10 mouse cellular contexts compared by ENCODE assay signal in the genomic region with DNA sequence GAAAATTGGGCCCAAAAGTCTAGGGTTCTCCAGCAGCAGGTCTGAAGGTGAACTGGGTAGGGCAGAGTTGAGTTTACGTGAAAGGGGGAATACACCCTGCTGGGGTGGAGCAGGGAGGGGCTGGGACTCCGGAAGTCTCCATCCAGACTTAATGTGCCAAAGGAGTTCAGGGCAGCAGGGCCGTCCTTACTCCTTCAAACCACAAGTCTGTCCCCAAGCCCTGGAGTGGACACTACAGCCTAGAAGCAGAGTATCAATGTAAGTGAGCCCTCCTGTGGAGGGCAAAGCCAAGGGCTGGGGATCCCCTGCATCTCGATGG. TPM values are rescaled to one million over a fixed set of nuclear protein-coding genes. Genes with fewer than 3 reads are reported as not detected.
DNase-seq lines count a peak whose midpoint lies in the region; ATAC-seq and TF ChIP-seq lines count a peak whose summit lies in the region.
"Had no signal": no experiment of that assay in that cellular context is flagged by ENCODE, and none has a peak within 500 bp of the region (broad histone marks: within the 10 kb centered on the region; RNA-seq: fewer than 3 reads in every experiment).

No protein-coding gene starts in this region.

- no peak overlapping the region for H3K9ac ChIP-seq in heart, adult 2 months (ENCODE audit: low read depth, low read length)
- H3K9ac ChIP-seq in intestine, embryonic 16.5 days (ENCODE audit: low read depth, low read length): peak overlapping the region; percentile 74
- H3K9ac ChIP-seq in midbrain, embryonic 11.5 days (ENCODE audit: low read length): 0 out of 2 replicates have a peak overlapping the region, but pooled peaks have one; percentile 9

- no peak for TF ChIP-seq EP300 in heart, adult 2 months (IDR thresholded peaks at IDR 0.05; ENCODE audit: insufficient read depth, low read depth, low read length)

- peak overlapping the region; percentile 91 for H3K27ac ChIP-seq in heart, adult 2 months
- H3K27ac ChIP-seq in embryonic facial prominence, embryonic 10.5 days (replicated peaks): no peak overlapping the region; the same call in 1 of the 2 replicates
- peak overlapping the region; percentile 91 for H3K27ac ChIP-seq in intestine, embryonic 16.5 days (ENCODE audit: low read length)
- H3K27ac ChIP-seq in midbrain, embryonic 11.5 days (ENCODE audit: low read depth, low read length): no peak overlapping the region

- peak overlapping the region; percentile 9; the same call in 1 of the 2 replicates for H3K4me3 ChIP-seq in heart, adult 2 months
- H3K4me3 ChIP-seq in embryonic facial prominence, embryonic 10.5 days: peak overlapping the region; percentile 96
- H3K4me3 ChIP-seq in intestine, embryonic 16.5 days (ENCODE audit: low read length): peak overlapping the region; percentile 48
- peak overlapping the region; percentile 9; the same call in 1 of the 2 replicates for H3K4me3 ChIP-seq in midbrain, embryonic 11.5 days (ENCODE audit: low read depth, low read length)

- H3K36me3 ChIP-seq in heart, adult 2 months (ENCODE audit: control insufficient read depth, insufficient read depth, low read length): no peaks in the 10 kb centered on the region
- H3K36me3 ChIP-seq in embryonic facial prominence, embryonic 10.5 days (replicated peaks): no peaks in the 10 kb centered on the region
- no peaks in the 10 kb centered on the region for H3K36me3 ChIP-seq in intestine, embryonic 16.5 days (ENCODE audit: control insufficient read depth, insufficient read depth, low read length)
- H3K36me3 ChIP-seq in midbrain, embryonic 11.5 days (ENCODE audit: control insufficient read depth, insufficient read depth, low read length): no peaks in the 10 kb centered on the region

- H3K79me2 ChIP-seq in heart, adult 2 months (replicated peaks; ENCODE audit: control insufficient read depth, insufficient read depth, low read length): peaks cover 6% of the 10 kb centered on the region

- no peak for DNase-seq in heart, adult 2 months
- DNase-seq in heart, postnatal 14 days: no peak
- DNase-seq in embryonic facial prominence, embryonic 10.5 days (ENCODE audit: low spot score): no peak
- no peak for DNase-seq in midbrain, embryonic 11.5 days (ENCODE audit: low spot score, missing footprints)
- DNase-seq in spleen, postnatal 10 days (ENCODE audit: low spot score in 2 of 2): no peak
- no peak for DNase-seq in ovary, postnatal 10 days (ENCODE audit: low spot score)

- H3K4me1 ChIP-seq in heart, adult 2 months (ENCODE audit: control insufficient read depth, insufficient read depth, low read length): peaks cover 18% of the 10 kb centered on the region
- peaks cover 49% of the 10 kb centered on the region for H3K4me1 ChIP-seq in embryonic facial prominence, embryonic 10.5 days
- peaks cover 43% of the 10 kb centered on the region for H3K4me1 ChIP-seq in intestine, embryonic 16.5 days (ENCODE audit: control insufficient read depth, insufficient read depth, low read length)
- peaks cover 39% of the 10 kb centered on the region for H3K4me1 ChIP-seq in midbrain, embryonic 11.5 days (ENCODE audit: control insufficient read depth, insufficient read depth, low read length)

- peak overlapping the region; percentile 82 for H3K4me2 ChIP-seq in intestine, embryonic 16.5 days (ENCODE audit: low read depth, low read length)
- peak overlapping the region; percentile 83; the same call in 1 of the 2 replicates for H3K4me2 ChIP-seq in midbrain, embryonic 11.5 days

- no peaks in the 10 kb centered on the region for H3K27me3 ChIP-seq in heart, adult 2 months (ENCODE audit: control insufficient read depth, insufficient read depth, low read length)
- peaks cover 26% of the 10 kb centered on the region for H3K27me3 ChIP-seq in embryonic facial prominence, embryonic 10.5 days (replicated peaks; ENCODE audit: low read depth, poor library complexity, severe bottlenecking)
- no peaks in the 10 kb centered on the region for H3K27me3 ChIP-seq in intestine, embryonic 16.5 days (replicated peaks; ENCODE audit: control insufficient read depth, insufficient read depth, low read length)
- H3K27me3 ChIP-seq in midbrain, embryonic 11.5 days (ENCODE audit: control insufficient read depth, insufficient read depth, low read length): no peaks in the 10 kb centered on the region

- intact Hi-C loops in heart, adult 2 months (cut with DNase I): no loop called here
- intact Hi-C loops in heart, postnatal 14 days (cut with DNase I): no loop called here

- no peak for TF ChIP-seq POLR2A in heart, adult 2 months (IDR thresholded peaks at IDR 0.05; ENCODE audit: insufficient read depth, low read depth, low read length)

- no peaks in the 10 kb centered on the region for H3K9me3 ChIP-seq in embryonic facial prominence, embryonic 10.5 days
- no peaks in the 10 kb centered on the region for H3K9me3 ChIP-seq in intestine, embryonic 16.5 days (ENCODE audit: control insufficient read depth, low read length)
- no peaks in the 10 kb centered on the region for H3K9me3 ChIP-seq in midbrain, embryonic 11.5 days (ENCODE audit: control insufficient read depth, low read length)

- WGBS in heart, adult 2 months: 43% methylated on average over 4 of the region's 4 CpGs
- WGBS in embryonic facial prominence, embryonic 10.5 days: 30% methylated on average over 4 of the region's 4 CpGs
- WGBS in intestine, embryonic 16.5 days: 47% methylated on average over 4 of the region's 4 CpGs
- WGBS in midbrain, embryonic 11.5 days: 42% methylated on average over 4 of the region's 4 CpGs

- no peak for ATAC-seq in intestine, embryonic 16.5 days
- ATAC-seq in midbrain, embryonic 11.5 days (ENCODE audit: low FRiP score): no peak
- ATAC-seq in cerebellum, adult (ENCODE audit: insufficient number of reproducible peaks, low FRiP score, low TSS enrichment): no peak

- peak; percentile 18; the same call in 1 of the 2 replicates for TF ChIP-seq CTCF in heart, adult 2 months (IDR thresholded peaks at IDR 0.05)

RNA-seq across cellular contexts. Expression of a gene that starts 2.4 kb away (rescaled TPM):
- total RNA-seq in heart, adult 2 months (2021): 100 to 1,000 TPM; 240 to 274 TPM
- polyA plus RNA-seq in heart, adult 2 months (2012; rRNA removed): 98.6 and 107 TPM in 2 replicates
- 100 to 1,000 TPM; 252 to 259 TPM for total RNA-seq in heart, postnatal 14 days (2021)
- 25.7 and 27.2 TPM in 2 replicates for polyA plus RNA-seq in embryonic facial prominence, embryonic 10.5 days (2016; fragmentation: Nextera tagmentation; extraction: Ambion mirVana)
- polyA plus RNA-seq in intestine, embryonic 16.5 days (2015; fragmentation: Nextera tagmentation; extraction: Ambion mirVana): 31.2 and 31.8 TPM in 2 replicates
- polyA plus RNA-seq in midbrain, embryonic 11.5 days (2014; fragmentation: Nextera tagmentation; extraction: Ambion mirVana): 22.6 and 23.8 TPM in 2 replicates

RNA-seq across cellular contexts. Expression of a gene that starts 22.1 kb away (rescaled TPM):
- total RNA-seq in heart, adult 2 months (2021): not detected
- not detected in 2 replicates for polyA plus RNA-seq in heart, adult 2 months (2012; rRNA removed)
- not detected for total RNA-seq in heart, postnatal 14 days (2021)
- polyA plus RNA-seq in embryonic facial prominence, embryonic 10.5 days (2016; fragmentation: Nextera tagmentation; extraction: Ambion mirVana): 1.3 and 1.6 TPM in 2 replicates
- 0.89 and 1.0 TPM in 2 replicates for polyA plus RNA-seq in intestine, embryonic 16.5 days (2015; fragmentation: Nextera tagmentation; extraction: Ambion mirVana)
- polyA plus RNA-seq in midbrain, embryonic 11.5 days (2014; fragmentation: Nextera tagmentation; extraction: Ambion mirVana): 0.65 and 0.79 TPM in 2 replicates

RNA-seq across cellular contexts. Expression of a gene that starts 40.3 kb away (rescaled TPM):
- total RNA-seq in heart, adult 2 months (2021): not detected
- polyA plus RNA-seq in heart, adult 2 months (2012; rRNA removed): not detected in 2 replicates
- not detected for total RNA-seq in heart, postnatal 14 days (2021)
- 0.88 and 2.2 TPM in 2 replicates for polyA plus RNA-seq in embryonic facial prominence, embryonic 10.5 days (2016; fragmentation: Nextera tagmentation; extraction: Ambion mirVana)
- polyA plus RNA-seq in intestine, embryonic 16.5 days (2015; fragmentation: Nextera tagmentation; extraction: Ambion mirVana): not detected in 2 replicates
- 2.3 and 2.7 TPM in 2 replicates for polyA plus RNA-seq in midbrain, embryonic 11.5 days (2014; fragmentation: Nextera tagmentation; extraction: Ambion mirVana)
- total RNA-seq: common myeloid progenitor, adult 5-6 weeks had no signal
- polyA plus RNA-seq: limb, embryonic 14.5 days had no signal

Comparison
In these comparisons a context has a peak if more than half of its experiments do, and no peak if none do; other contexts are left out.
1. H3K27ac ChIP-seq: peak in heart, adult 2 months (single experiment) and intestine, embryonic 16.5 days (single experiment); none in embryonic facial prominence, embryonic 10.5 days (single experiment) and midbrain, embryonic 11.5 days (single experiment).
2. H3K4me3 ChIP-seq: peak in every context shown above with its lines; median percentile 96 in embryonic facial prominence, embryonic 10.5 days; 48 in intestine, embryonic 16.5 days; 9 in heart, adult 2 months; 9 in midbrain, embryonic 11.5 days.